Comparison of ENCODE assay signal across 7 mouse cellular contexts in the genomic region with DNA sequence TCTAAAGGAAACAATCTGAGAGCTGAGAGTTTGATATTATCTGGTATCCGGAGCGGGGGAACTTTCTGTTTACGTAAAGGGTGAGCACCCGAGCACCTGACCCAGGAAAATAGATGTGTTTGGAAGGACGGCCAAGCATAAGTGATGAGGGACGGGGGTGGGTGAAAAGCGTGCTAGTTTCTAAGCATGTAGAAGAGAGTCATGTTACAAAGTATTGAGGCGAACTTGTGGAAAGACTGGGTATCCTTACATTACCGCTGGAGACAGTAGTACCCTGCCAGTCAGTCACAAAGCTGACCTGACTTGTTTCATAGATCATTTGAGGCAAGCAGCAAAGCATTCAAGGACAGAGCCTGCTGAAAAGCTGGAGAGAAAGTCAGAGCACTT. TPM values are rescaled to one million over a fixed set of nuclear protein-coding genes. Genes with fewer than 3 reads are reported as not detected.
DNase-seq lines count a peak whose midpoint lies in the region; ATAC-seq and TF ChIP-seq lines count a peak whose summit lies in the region.

No protein-coding gene starts in this region.

- peak overlapping the region; percentile 82 for H3K9ac ChIP-seq in limb, embryonic 15.5 days
- H3K9ac ChIP-seq in stomach, postnatal 0 days (ENCODE audit: low read length) = peak overlapping the region; percentile 97

- H3K4me2 ChIP-seq in limb, embryonic 15.5 days = peak overlapping the region; percentile 71
- H3K4me2 ChIP-seq in stomach, postnatal 0 days (replicated peaks; ENCODE audit: low read depth) = peak overlapping the region; percentile 82

- H3K9me3 ChIP-seq in limb, embryonic 15.5 days = no peaks in the 10 kb centered on the region
- H3K9me3 ChIP-seq in stomach, postnatal 0 days (ENCODE audit: control insufficient read depth, low read length) = no peaks in the 10 kb centered on the region

- DNase-seq in spleen, adult 12 weeks (ENCODE audit: low spot score) = peak; percentile 5
- DNase-seq in spleen, postnatal 4 days (ENCODE audit: low spot score in 2 of 2) = no peak
- no peak for DNase-seq in stomach, postnatal 0 days (ENCODE audit: low spot score)
- no peak for DNase-seq in cerebellum, postnatal 14 days
- DNase-seq in adrenal gland, postnatal 14 days = no peak

- TF ChIP-seq CTCF in stomach, postnatal 0 days (IDR thresholded peaks at IDR 0.05; ENCODE audit: low read depth) = no peak

- H3K4me1 ChIP-seq in limb, embryonic 15.5 days = peaks cover 28% of the 10 kb centered on the region
- H3K4me1 ChIP-seq in stomach, postnatal 0 days (replicated peaks; ENCODE audit: control insufficient read depth, insufficient read depth) = no peaks in the 10 kb centered on the region

- 1% methylated on average over 9 of the region's 9 CpGs for WGBS in limb, embryonic 15.5 days
- under 1% methylated on average over 9 of the region's 9 CpGs for WGBS in stomach, postnatal 0 days

- 0 out of 2 replicates have a peak, but pooled peaks cover 12% of the 10 kb centered on the region for H3K36me3 ChIP-seq in limb, embryonic 15.5 days
- 0 out of 2 replicates have a peak, but pooled peaks cover 4% of the 10 kb centered on the region for H3K36me3 ChIP-seq in stomach, postnatal 0 days (ENCODE audit: control insufficient read depth, insufficient read depth, low read length)

- no peaks in the 10 kb centered on the region for H3K27me3 ChIP-seq in limb, embryonic 15.5 days
- no peaks in the 10 kb centered on the region for H3K27me3 ChIP-seq in stomach, postnatal 0 days (ENCODE audit: control insufficient read depth, insufficient read depth, low read length)

- TF ChIP-seq EP300 in stomach, postnatal 0 days (optimal IDR thresholded peaks at IDR 0.05) = no peak

- H3K27ac ChIP-seq in limb, embryonic 15.5 days = peak overlapping the region; percentile 99
- peak overlapping the region; percentile 96 for H3K27ac ChIP-seq in stomach, postnatal 0 days (replicated peaks)

- ATAC-seq in erythroblast, adult 5-6 weeks (replicated peaks; ENCODE audit: low FRiP score, poor library complexity, severe bottlenecking) = peak; percentile 5; the same call in 1 of the 2 replicates
- ATAC-seq in limb, embryonic 15.5 days (ENCODE audit: insufficient number of reproducible peaks, low FRiP score, low TSS enrichment, low read depth) = no peak
- ATAC-seq in stomach, postnatal 0 days (ENCODE audit: low FRiP score, low TSS enrichment) = no peak

- H3K4me3 ChIP-seq in limb, embryonic 15.5 days = peak overlapping the region; percentile 95
- H3K4me3 ChIP-seq in stomach, postnatal 0 days (ENCODE audit: low read depth, low read length) = peak overlapping the region; percentile 86

RNA-seq across cellular contexts. Expression of a gene that starts 0.5 kb away (rescaled TPM):
- total RNA-seq in erythroblast, adult 5-6 weeks (2015; ENCODE audit: low replicate concordance) = 4.6 and 10.4 TPM in 2 replicates
- total RNA-seq in erythroblast, adult 5-6 weeks (2017; ENCODE audit: low replicate concordance) = 9.9 and 13.9 TPM in 2 replicates
- polyA plus RNA-seq in limb, embryonic 15.5 days (2015; fragmentation: Nextera tagmentation; extraction: Ambion mirVana) = 43.9 and 47.0 TPM in 2 replicates
- polyA plus RNA-seq in stomach, postnatal 0 days (2015; fragmentation: Nextera tagmentation; extraction: Ambion mirVana) = 24.4 and 27.8 TPM in 2 replicates
- 37.7 and 40.3 TPM in 2 replicates for total RNA-seq in adrenal gland, postnatal 14 days (2021)

RNA-seq across cellular contexts. Expression of a gene that starts 0.7 kb away (rescaled TPM):
- total RNA-seq in erythroblast, adult 5-6 weeks (2015; ENCODE audit: low replicate concordance) = 5.6 and 42.0 TPM in 2 replicates
- total RNA-seq in erythroblast, adult 5-6 weeks (2017; ENCODE audit: low replicate concordance) = 32.8 and 42.3 TPM in 2 replicates
- 173 and 174 TPM in 2 replicates for polyA plus RNA-seq in limb, embryonic 15.5 days (2015; fragmentation: Nextera tagmentation; extraction: Ambion mirVana)
- 172 and 179 TPM in 2 replicates for polyA plus RNA-seq in stomach, postnatal 0 days (2015; fragmentation: Nextera tagmentation; extraction: Ambion mirVana)
- 286 and 307 TPM in 2 replicates for total RNA-seq in adrenal gland, postnatal 14 days (2021)
